Mouse (Mus musculus) heart, embryonic 10.5 days (tissue): ENCODE measurements around the gene Clec2g. TPM values are rescaled to one million over a fixed set of nuclear protein-coding genes. Genes with fewer than 3 reads are reported as not detected.
A peak's percentile ranks its signal among the peaks of the same experiment; 100 is the strongest.
"Not testable (repeated sequence)": the region's sequence is repeated elsewhere in the genome, so short reads cannot be mapped to it uniquely, and the experiment has no call there.

Experiments
- DNase-seq: peaks from one replicate; pipeline ENCODE4 v3.0.0-alpha.2; 2017; ENCODE audit warnings: low spot score
- H3K27ac ChIP-seq: fragments of 300-500 bp; sonication (generic); 2 replicates; pipeline ENCODE4 v1.5.1; 2016; ENCODE audit warnings: mild to moderate bottlenecking
- H3K27me3 ChIP-seq: fragments of 300-500 bp; sonication (generic); 2 replicates; pipeline ENCODE4 v1.6.1; 2016; ENCODE audit warnings: mild to moderate bottlenecking; ENCODE audit not compliant: poor library complexity, insufficient read depth, severe bottlenecking
- H3K36me3 ChIP-seq: fragments of 300-500 bp; sonication (generic); 2 replicates; pipeline ENCODE4 v1.6.1; 2016; ENCODE audit warnings: mild to moderate bottlenecking, moderate library complexity
- H3K4me1 ChIP-seq: fragments of 300-500 bp; sonication (generic); 2 replicates; pipeline ENCODE4 v1.6.1; 2016; ENCODE audit warnings: mild to moderate bottlenecking
- H3K4me3 ChIP-seq: fragments of 300-500 bp; sonication (generic); 2 replicates; pipeline ENCODE4 v1.5.1; 2016; ENCODE audit warnings: mild to moderate bottlenecking, moderate library complexity
- H3K9me3 ChIP-seq: fragments of 300-500 bp; sonication (generic); 2 replicates; pipeline ENCODE4 v1.6.1; 2016; ENCODE audit warnings: mild to moderate bottlenecking, moderate library complexity
- WGBS: fragments of 180-500 bp; shearing (Covaris S2); methylation state at CpG from one replicate; pipeline ENCODE4 v1.1.7; 2016; 5-methylcytosine and 5-hydroxymethylcytosine counted together
- polyA plus RNA-seq: library from polyadenylated mRNA; unstranded; fragments of >200 nt; fragmentation: Nextera tagmentation; extraction: Ambion mirVana; gene quantifications from 2 replicates; pipeline ENCODE4 v1.2.1, GENCODE M21; 2016

The Clec2g gene
- polyA plus RNA-seq, 1 experiment from 2014 or later = not detected

- 79% methylated on average over 4 of the region's 4 CpGs for WGBS
- H3K27ac ChIP-seq, DNase-seq, H3K4me3 ChIP-seq, H3K9me3 ChIP-seq, H3K27me3 ChIP-seq, H3K36me3 ChIP-seq, H3K4me1 ChIP-seq: not testable (repeated sequence)
These were observed 47.9 kb downstream of the Clec2g start for GRCm38 (mm10) chr6:128981951-128982541.

DNA sequence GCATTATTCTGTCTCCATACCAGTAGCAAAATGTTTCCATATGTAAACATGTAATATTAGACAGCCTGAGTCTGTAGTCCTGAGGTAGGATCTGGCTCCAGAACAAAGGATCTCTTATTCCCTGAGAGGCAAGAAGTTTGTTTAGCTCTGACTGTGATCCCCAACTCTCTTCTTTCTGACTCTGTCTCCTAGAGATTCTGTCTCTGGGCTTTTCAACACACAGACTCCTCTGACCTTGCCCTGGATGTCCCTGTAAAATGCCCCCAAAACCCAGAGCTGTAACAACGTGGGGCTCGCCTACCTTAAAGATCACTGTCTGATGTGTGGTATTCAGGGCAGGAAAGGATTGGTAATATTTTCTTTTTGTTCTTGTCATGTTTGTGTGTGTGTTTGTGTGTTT is 58.2 kb downstream of the Clec2g start:
- Histone ChIP-seq H3K9me3 (no peaks in the 10 kb centered on the region), H3K27me3 (no peaks in the 10 kb centered on the region), H3K27ac (no peak overlapping the region), H3K4me1 (peaks cover 5% of the 10 kb centered on the region; the same call in 1 of the 2 replicates), H3K36me3 (no peaks in the 10 kb centered on the region), H3K4me3 (no peak overlapping the region)
- no peak for DNase-seq
- 80% methylated on average over 2 of the region's 2 CpGs for WGBS

DNA sequence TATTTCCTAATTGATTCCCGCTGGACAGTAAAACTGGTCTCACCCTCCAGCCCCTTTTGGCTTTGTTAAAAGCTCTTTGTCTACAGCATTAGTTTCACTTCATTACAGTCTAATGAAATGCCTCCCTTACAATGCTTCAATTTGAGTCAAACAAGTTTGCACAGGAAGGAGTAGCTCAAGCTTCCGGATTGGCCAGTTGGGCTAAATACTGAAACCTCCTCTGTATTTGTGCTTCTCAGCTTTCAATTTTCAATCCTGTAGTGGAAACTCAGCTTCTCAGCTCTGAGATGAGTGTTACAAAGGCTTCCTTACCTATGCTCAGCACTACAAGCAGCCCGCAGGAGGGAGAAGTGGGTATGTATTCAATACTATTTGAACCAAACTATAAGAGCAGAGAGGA is 58.6 kb downstream of the Clec2g start:
- H3K27me3 ChIP-seq = no peaks in the 10 kb centered on the region
- H3K27ac ChIP-seq = no peak overlapping the region
- no peaks in the 10 kb centered on the region for H3K36me3 ChIP-seq
- DNase-seq = no peak
- peaks cover 5% of the 10 kb centered on the region; the same call in 1 of the 2 replicates for H3K4me1 ChIP-seq
- H3K9me3 ChIP-seq = no peaks in the 10 kb centered on the region
- 80% methylated on average over 3 of the region's 3 CpGs for WGBS
- H3K4me3 ChIP-seq = no peak overlapping the region

DNA sequence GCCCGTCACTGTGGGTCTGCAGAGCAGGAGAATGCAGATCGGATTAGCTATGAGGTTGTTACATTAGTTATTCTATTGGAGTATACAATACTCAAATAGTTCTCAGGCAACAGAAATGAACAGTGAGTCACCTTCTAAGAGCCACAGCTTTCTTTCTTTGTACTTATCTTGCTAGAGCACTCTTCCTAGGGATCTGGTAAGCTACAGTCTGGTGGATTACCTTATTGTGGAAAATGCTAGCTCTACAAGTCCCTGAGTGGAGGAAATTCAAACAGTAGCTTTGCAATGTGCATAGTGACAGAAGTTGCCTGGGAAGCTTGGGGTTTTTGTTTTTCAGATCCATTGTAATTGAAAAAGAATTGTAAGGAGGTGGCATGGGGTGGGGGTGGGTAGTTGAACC is 59.0 kb downstream of the Clec2g start:
- no peak overlapping the region for H3K4me3 ChIP-seq
- no peak for DNase-seq
- H3K4me1 ChIP-seq = peaks cover 5% of the 10 kb centered on the region; the same call in 1 of the 2 replicates
- H3K27ac ChIP-seq = no peak overlapping the region
- H3K9me3 ChIP-seq = no peaks in the 10 kb centered on the region
- no peaks in the 10 kb centered on the region for H3K27me3 ChIP-seq
- no peaks in the 10 kb centered on the region for H3K36me3 ChIP-seq
- 75% methylated on average over 2 of the region's 2 CpGs for WGBS

DNA sequence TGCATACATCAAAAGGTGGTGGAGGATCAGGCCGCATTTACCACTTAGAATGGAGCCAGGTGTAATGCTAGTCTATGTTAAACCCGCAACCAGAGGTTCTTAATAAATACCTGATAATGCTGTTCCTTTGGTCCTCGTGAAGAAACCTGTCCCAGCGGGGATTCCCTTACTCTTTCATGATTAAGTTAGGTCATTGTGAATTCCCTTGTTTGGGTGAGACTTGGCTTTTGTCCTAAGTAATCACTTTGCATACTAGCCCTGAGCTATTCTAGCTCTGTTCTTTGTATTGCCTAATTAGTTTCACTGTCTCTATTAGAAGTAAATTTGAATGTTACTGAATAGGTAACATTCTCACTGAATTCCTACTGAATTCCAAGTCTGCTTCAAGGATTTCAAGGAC is 60.2 kb downstream of the Clec2g start:
- H3K4me1 ChIP-seq = peaks cover 5% of the 10 kb centered on the region; the same call in 1 of the 2 replicates
- no peaks in the 10 kb centered on the region for H3K36me3 ChIP-seq
- WGBS = 73% methylated on average over 4 of the region's 4 CpGs
- H3K9me3 ChIP-seq = no peaks in the 10 kb centered on the region
- H3K27ac ChIP-seq = no peak overlapping the region
- DNase-seq = no peak
- no peak overlapping the region for H3K4me3 ChIP-seq
- no peaks in the 10 kb centered on the region for H3K27me3 ChIP-seq

DNA sequence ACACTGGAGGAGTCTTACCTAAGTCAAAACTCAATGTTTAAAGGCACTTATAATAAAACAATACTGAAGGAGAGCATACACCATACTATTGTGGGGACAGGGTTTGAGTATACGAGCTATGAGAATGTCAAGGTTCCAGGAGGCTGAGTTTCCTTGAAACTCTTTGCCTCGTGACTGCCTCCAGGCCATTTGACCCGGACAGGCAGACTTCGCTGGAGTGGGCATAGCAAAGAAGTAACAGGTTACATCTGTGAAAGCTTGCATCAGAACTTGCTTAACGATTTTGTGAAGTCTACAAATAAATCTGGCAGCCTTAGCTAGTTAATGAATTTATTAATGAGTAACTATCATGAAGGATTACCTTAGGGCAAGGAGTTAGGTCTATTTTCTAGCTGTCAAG is 60.6 kb downstream of the Clec2g start:
- no peak for DNase-seq
- Histone ChIP-seq H3K27me3 (no peaks in the 10 kb centered on the region), H3K36me3 (no peaks in the 10 kb centered on the region), H3K27ac (no peak overlapping the region), H3K4me1 (peaks cover 5% of the 10 kb centered on the region; the same call in 1 of the 2 replicates), H3K9me3 (no peaks in the 10 kb centered on the region), H3K4me3 (no peak overlapping the region)
- WGBS = 76% methylated on average over 5 of the region's 5 CpGs

DNA sequence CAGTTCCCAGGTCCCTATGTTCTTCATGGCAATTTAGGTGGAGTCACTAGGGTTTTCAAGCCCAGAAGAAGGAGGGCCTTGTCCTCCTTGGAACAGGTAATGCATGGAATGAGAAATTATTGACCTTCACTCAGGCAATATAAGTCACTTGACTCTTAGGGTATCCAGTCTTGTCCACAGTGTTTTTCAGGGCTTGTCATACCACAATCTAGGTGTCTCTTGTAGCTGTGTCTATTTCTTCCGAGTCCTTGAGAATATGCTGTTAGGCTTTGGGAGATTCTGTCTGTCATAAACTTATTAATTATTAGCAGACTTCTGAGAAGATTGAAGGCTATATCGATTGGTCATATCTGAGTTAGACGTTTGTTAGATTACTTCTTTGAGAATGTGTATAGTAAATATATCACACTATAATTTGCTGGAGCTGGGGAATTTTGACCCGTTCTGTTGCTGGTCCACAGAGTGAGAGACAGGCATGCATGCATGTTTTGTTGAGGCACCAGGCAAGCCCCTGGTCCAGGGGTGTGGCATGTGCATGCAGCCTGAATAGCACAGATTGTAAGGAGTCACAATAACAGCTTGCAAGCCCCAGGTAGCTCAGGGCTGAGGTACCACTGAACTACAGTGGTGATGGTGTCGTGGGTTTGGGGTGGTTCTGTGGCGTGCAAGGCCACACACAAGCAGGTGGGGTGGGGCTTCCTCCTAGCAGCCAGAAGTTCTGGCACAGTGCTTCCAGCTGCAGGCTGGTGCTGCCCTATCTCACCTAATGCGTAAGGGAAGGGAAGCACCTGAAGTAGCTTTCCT is 61.3 kb downstream of the Clec2g start:
- Histone ChIP-seq H3K9me3 (no peaks in the 10 kb centered on the region), H3K27me3 (no peaks in the 10 kb centered on the region), H3K27ac (no peak overlapping the region), H3K4me3 (no peak overlapping the region), H3K4me1 (peaks cover 5% of the 10 kb centered on the region; the same call in 1 of the 2 replicates), H3K36me3 (no peaks in the 10 kb centered on the region)
- no peak for DNase-seq
- 84% methylated on average over 7 of the region's 7 CpGs for whole genome bisulfite sequencing

- Histone ChIP-seq H3K36me3 (no peaks in the 10 kb centered on the region), H3K4me1 (peaks cover 5% of the 10 kb centered on the region; the same call in 1 of the 2 replicates), H3K27me3 (no peaks in the 10 kb centered on the region), H3K9me3 (no peaks in the 10 kb centered on the region), H3K4me3 (no peak overlapping the region), H3K27ac (0 out of 2 replicates have a peak overlapping the region, but pooled peaks have one; percentile 22)
- DNase-seq = no peak
- WGBS = 68% methylated on average over 3 of the region's 3 CpGs
These were observed 62.0 kb downstream of the Clec2g start for GRCm38 (mm10) chr6:128996054-128996767.

DNA sequence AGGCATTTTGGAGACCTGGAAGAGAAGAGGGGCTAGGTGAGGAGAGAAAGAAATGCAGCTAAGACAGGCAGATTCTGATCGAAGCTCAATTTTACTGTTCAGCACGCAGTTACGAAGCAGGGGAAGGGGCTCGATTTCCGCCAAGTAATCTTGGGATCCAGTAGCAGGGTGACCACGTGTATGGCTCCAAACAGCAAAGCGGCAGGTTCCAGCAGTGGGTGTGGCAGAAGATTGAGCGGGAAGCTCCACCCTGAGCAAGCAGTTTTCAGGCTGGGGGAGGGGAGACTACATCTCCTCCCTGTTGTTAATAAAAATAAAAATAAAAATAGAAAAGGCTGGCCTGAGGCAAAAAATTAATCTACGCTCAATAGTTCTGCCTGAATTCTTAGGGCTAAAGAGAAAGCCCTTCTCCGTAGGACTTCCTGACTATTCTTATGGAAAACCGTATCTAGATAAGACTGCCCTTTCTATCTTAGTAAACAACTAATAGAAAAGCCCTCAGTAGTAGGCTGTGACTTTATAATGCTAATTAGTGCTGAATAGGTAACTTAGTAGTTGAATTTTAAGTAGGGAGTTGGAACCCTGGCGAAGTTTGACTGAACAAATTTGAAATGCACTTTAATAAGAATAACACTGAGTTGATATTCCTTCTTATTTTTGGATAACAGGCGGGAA is 62.7 kb downstream of the Clec2g start:
- 68% methylated on average over 13 of the region's 13 CpGs for WGBS
- peaks cover 5% of the 10 kb centered on the region; the same call in 1 of the 2 replicates for H3K4me1 ChIP-seq
- DNase-seq = no peak
- H3K27ac ChIP-seq = no peak overlapping the region
- no peaks in the 10 kb centered on the region for H3K9me3 ChIP-seq
- H3K4me3 ChIP-seq = no peak overlapping the region
- H3K36me3 ChIP-seq = no peaks in the 10 kb centered on the region
- H3K27me3 ChIP-seq = no peaks in the 10 kb centered on the region

DNA sequence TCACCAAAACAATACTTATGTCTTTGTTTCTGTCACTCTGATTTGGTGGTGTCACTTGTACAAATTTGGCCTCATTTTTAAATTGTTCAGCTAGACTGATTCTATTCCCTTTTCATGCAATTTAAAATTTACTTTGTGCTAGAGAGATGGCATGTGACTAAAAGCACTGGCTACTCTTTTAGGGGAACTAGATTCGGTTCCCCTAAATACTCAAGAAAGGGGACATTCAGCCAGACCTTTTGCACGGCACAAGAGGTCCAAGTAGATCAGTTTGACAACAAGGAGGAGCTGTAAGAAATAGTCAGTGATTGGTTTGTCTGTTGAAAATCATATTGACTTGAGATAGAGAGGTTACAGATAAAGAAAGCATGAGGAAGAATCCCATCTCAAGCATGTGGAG is 67.2 kb downstream of the Clec2g start:
- 83% methylated on average over 2 of the region's 2 CpGs for WGBS
- no peaks in the 10 kb centered on the region for H3K9me3 ChIP-seq
- H3K27me3 ChIP-seq = no peaks in the 10 kb centered on the region

GRCm38 (mm10) chr6:129008552-129008951 is 74.4 kb downstream of the Clec2g start:
- H3K36me3 ChIP-seq = no peaks in the 10 kb centered on the region
- 81% methylated on average over 8 of the region's 8 CpGs for WGBS

More for the DNA sequence above, 67.2 kb downstream of the Clec2g start:
- Histone ChIP-seq H3K27ac (no peak overlapping the region), H3K4me1 (no peaks in the 10 kb centered on the region), H3K4me3 (no peak overlapping the region), H3K36me3 (no peaks in the 10 kb centered on the region)
- DNase-seq = no peak

DNA sequence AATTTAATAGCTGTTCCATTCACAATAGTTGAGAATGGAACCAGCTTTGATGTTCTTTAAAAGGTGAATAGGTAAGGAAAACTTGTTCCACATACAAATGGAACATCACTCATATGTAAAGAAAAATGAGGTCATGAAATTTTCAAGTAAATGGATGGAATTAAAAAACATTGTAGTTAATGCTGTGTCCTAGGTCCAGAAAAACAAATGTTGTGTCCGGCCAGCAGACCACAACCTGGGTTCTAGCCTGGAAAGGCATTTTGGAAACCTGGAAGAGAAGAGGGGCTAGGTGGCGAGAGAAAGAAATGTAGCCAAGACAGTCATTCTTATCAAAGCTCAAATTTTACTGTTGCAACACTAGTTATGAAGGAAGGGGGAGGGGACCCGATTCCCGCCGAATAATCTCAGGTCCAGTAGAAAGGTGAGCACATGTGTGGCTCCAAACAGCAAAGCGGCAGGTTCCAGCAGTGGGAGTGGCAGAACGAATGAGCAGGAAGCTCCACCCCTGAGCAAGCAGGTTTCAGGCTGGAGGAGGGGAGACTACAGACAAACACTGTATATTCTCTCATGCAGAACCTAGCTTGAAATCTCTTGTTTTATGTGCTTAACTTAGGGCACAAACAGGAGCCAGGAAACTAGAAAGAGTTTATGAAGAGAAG is 75.8 kb downstream of the Clec2g start:
- H3K4me3 ChIP-seq, DNase-seq, H3K27me3 ChIP-seq, H3K9me3 ChIP-seq, H3K4me1 ChIP-seq, H3K27ac ChIP-seq, H3K36me3 ChIP-seq: not testable (repeated sequence)
- 83% methylated on average over 7 of the region's 7 CpGs for WGBS

More at GRCm38 (mm10) chr6:129008552-129008951, 74.4 kb downstream of the Clec2g start:
- Histone ChIP-seq H3K27ac (no peak overlapping the region), H3K4me3 (no peak overlapping the region), H3K4me1 (no peaks in the 10 kb centered on the region), H3K9me3 (no peaks in the 10 kb centered on the region), H3K27me3 (no peaks in the 10 kb centered on the region)
- DNase-seq = no peak
